Mouse (Mus musculus): ENCODE data around the gene Tbx5.

Gene Tbx5

GRCm38 (mm10) chr5:119815247-119815646 lies 17.2 kb upstream of the Tbx5 start:
- no peak for DNase-seq

- no peak for DNase-seq
These were observed 12.0 kb upstream of the Tbx5 start for GRCm38 (mm10) chr5:119820452-119820851.

GRCm38 (mm10) chr5:119821506-119821905 lies 11.0 kb upstream of the Tbx5 start:
- no peak for DNase-seq

GRCm38 (mm10) chr5:119827341-119827740 lies 5.1 kb upstream of the Tbx5 start:
- no peak for DNase-seq

- no peak for DNase-seq
These were observed 1.9 kb upstream of the Tbx5 start for GRCm38 (mm10) chr5:119830611-119831010.

GRCm38 (mm10) chr5:119831201-119831771 lies 1.2 kb upstream of the Tbx5 start:
- DNase-seq = no peak

GRCm38 (mm10) chr5:119831791-119832478 lies 533 bp upstream of the Tbx5 start:
- DNase-seq = no peak

- DNase-seq = no peak
These were observed 959 bp downstream of the Tbx5 start for GRCm38 (mm10) chr5:119833223-119834030.

- no peak for DNase-seq
These were observed 1.5 kb downstream of the Tbx5 start for GRCm38 (mm10) chr5:119834031-119834403.

- DNase-seq = no peak
These were observed 2.8 kb downstream of the Tbx5 start for GRCm38 (mm10) chr5:119835053-119835867.

GRCm38 (mm10) chr5:119835868-119836209 lies 3.4 kb downstream of the Tbx5 start:
- DNase-seq = no peak

GRCm38 (mm10) chr5:119836618-119837305 lies 4.3 kb downstream of the Tbx5 start:
- no peak for DNase-seq

GRCm38 (mm10) chr5:119837306-119837675 lies 4.8 kb downstream of the Tbx5 start:
- DNase-seq = no peak

- DNase-seq = no peak
These were observed 5.4 kb downstream of the Tbx5 start for GRCm38 (mm10) chr5:119837861-119838260.

- DNase-seq = no peak
These were observed 6.0 kb downstream of the Tbx5 start for GRCm38 (mm10) chr5:119838441-119838840.

GRCm38 (mm10) chr5:119839156-119839555 lies 6.7 kb downstream of the Tbx5 start:
- no peak for DNase-seq

GRCm38 (mm10) chr5:119839616-119840368 lies 7.3 kb downstream of the Tbx5 start:
- no peak for DNase-seq

GRCm38 (mm10) chr5:119840404-119840803 lies 7.9 kb downstream of the Tbx5 start:
- DNase-seq = no peak

- DNase-seq = no peak
These were observed 9.4 kb downstream of the Tbx5 start for GRCm38 (mm10) chr5:119841634-119842420.

GRCm38 (mm10) chr5:119842701-119843393 lies 10.4 kb downstream of the Tbx5 start:
- DNase-seq = no peak
